8 mouse cellular contexts compared by ENCODE assay signal in genomic region chr3:115714049-115714435, GRCm38 (mm10). TPM values are rescaled to one million over a fixed set of nuclear protein-coding genes. Genes with fewer than 3 reads are reported as not detected.
DNase-seq lines count a peak whose midpoint lies in the region; ATAC-seq and TF ChIP-seq lines count a peak whose summit lies in the region.

No protein-coding gene starts in this region.

- H3K9me3 ChIP-seq in heart, embryonic 12.5 days (replicated peaks) = no peaks in the 10 kb centered on the region
- H3K9me3 ChIP-seq in liver, embryonic 14.5 days (ENCODE audit: control insufficient read depth, low read length) = no peaks in the 10 kb centered on the region
- no peaks in the 10 kb centered on the region for H3K9me3 ChIP-seq in stomach, postnatal 0 days (ENCODE audit: control insufficient read depth, low read length)

- H3K4me2 ChIP-seq in heart, embryonic 12.5 days = peak overlapping the region; percentile 81
- H3K4me2 ChIP-seq in liver, embryonic 14.5 days (ENCODE audit: low read depth) = peak overlapping the region; percentile 99
- peak overlapping the region; percentile 73 for H3K4me2 ChIP-seq in stomach, postnatal 0 days (replicated peaks; ENCODE audit: low read depth)

- H3K36me3 ChIP-seq in heart, embryonic 12.5 days = peaks cover 26% of the 10 kb centered on the region
- H3K36me3 ChIP-seq in liver, embryonic 14.5 days (replicated peaks; ENCODE audit: control insufficient read depth, insufficient read depth, low read depth) = no peaks in the 10 kb centered on the region
- H3K36me3 ChIP-seq in stomach, postnatal 0 days (ENCODE audit: control insufficient read depth, insufficient read depth, low read length) = no peaks in the 10 kb centered on the region

- no peak for TF ChIP-seq POLR2A in bone marrow, adult 2 months (IDR thresholded peaks at IDR 0.05; ENCODE audit: borderline replicate concordance, control insufficient read depth, low read depth, low read length)

- TF ChIP-seq EP300 in liver, embryonic 14.5 days (IDR thresholded peaks at IDR 0.05; ENCODE audit: low read depth) = no peak
- TF ChIP-seq EP300 in stomach, postnatal 0 days (optimal IDR thresholded peaks at IDR 0.05) = no peak

- no peaks in the 10 kb centered on the region; the same call in 1 of the 2 replicates for H3K4me1 ChIP-seq in bone marrow, adult 2 months (ENCODE audit: control insufficient read depth, insufficient read depth, low read length)
- H3K4me1 ChIP-seq in heart, embryonic 12.5 days (replicated peaks) = peaks cover 35% of the 10 kb centered on the region
- peaks cover 13 to 22% of the 10 kb centered on the region in 2 experiments for H3K4me1 ChIP-seq in liver, embryonic 14.5 days (replicated peaks; ENCODE audit: control insufficient read depth in 2 of 2, insufficient read depth in 2 of 2, low read length in 1 of 2)
- H3K4me1 ChIP-seq in stomach, postnatal 0 days (replicated peaks; ENCODE audit: control insufficient read depth, insufficient read depth) = no peaks in the 10 kb centered on the region

- peak overlapping the region; percentile 53; the same call in 1 of the 2 replicates for H3K27ac ChIP-seq in bone marrow, adult 2 months (ENCODE audit: control insufficient read depth, insufficient read depth, low read depth, low read length, poor library complexity)
- peak overlapping the region; percentile 99 for H3K27ac ChIP-seq in heart, embryonic 12.5 days (ENCODE audit: poor library complexity, severe bottlenecking)
- no peak overlapping the region for H3K27ac ChIP-seq in liver, embryonic 14.5 days
- peak overlapping the region; percentile 49 for H3K27ac ChIP-seq in stomach, postnatal 0 days (replicated peaks)

- H3K27me3 ChIP-seq in heart, embryonic 12.5 days (replicated peaks) = no peaks in the 10 kb centered on the region
- H3K27me3 ChIP-seq in liver, embryonic 14.5 days (ENCODE audit: control insufficient read depth, insufficient read depth, low read length) = no peaks in the 10 kb centered on the region
- H3K27me3 ChIP-seq in stomach, postnatal 0 days (ENCODE audit: control insufficient read depth, insufficient read depth, low read length) = no peaks in the 10 kb centered on the region

- 0% methylated on average over 5 of the region's 5 CpGs for WGBS in bone marrow, adult 2 months
- 3% methylated on average over 5 of the region's 5 CpGs for WGBS in heart, embryonic 12.5 days
- 1% methylated on average over 5 of the region's 5 CpGs for WGBS in liver, embryonic 14.5 days (ENCODE audit: insufficient replicate concordance)
- 9% methylated on average over 5 of the region's 5 CpGs for whole genome bisulfite sequencing in stomach, postnatal 0 days

- no peak for TF ChIP-seq CTCF in bone marrow, adult 2 months (IDR thresholded peaks at IDR 0.05; ENCODE audit: control insufficient read depth, insufficient read depth, low read length)
- no peak for TF ChIP-seq CTCF in liver, embryonic 14.5 days (IDR thresholded peaks at IDR 0.05; ENCODE audit: low read depth)
- TF ChIP-seq CTCF in stomach, postnatal 0 days (IDR thresholded peaks at IDR 0.05; ENCODE audit: low read depth) = no peak

- H3K9ac ChIP-seq in heart, embryonic 12.5 days = peak overlapping the region; percentile 94
- peak overlapping the region; percentile 42 for H3K9ac ChIP-seq in liver, embryonic 14.5 days (replicated peaks)
- peak overlapping the region; percentile 67 for H3K9ac ChIP-seq in stomach, postnatal 0 days (ENCODE audit: low read length)

- H3K4me3 ChIP-seq in bone marrow, adult 2 months (replicated peaks; ENCODE audit: control insufficient read depth, low read depth, low read length) = peak overlapping the region; percentile 61
- H3K4me3 ChIP-seq in heart, embryonic 12.5 days = peak overlapping the region; percentile 72
- peak overlapping the region; percentile 65 to 66 for H3K4me3 ChIP-seq in liver, embryonic 14.5 days (ENCODE audit: insufficient read depth in 1 of 2, low read depth in 2 of 2, low read length in 2 of 2)
- H3K4me3 ChIP-seq in stomach, postnatal 0 days (ENCODE audit: low read depth, low read length) = peak overlapping the region; percentile 54

- no peak for ATAC-seq in heart, embryonic 12.5 days (ENCODE audit: insufficient number of reproducible peaks, low FRiP score)
- ATAC-seq in liver, embryonic 14.5 days (ENCODE audit: insufficient read depth) = no peak
- ATAC-seq in stomach, postnatal 0 days (ENCODE audit: low FRiP score, low TSS enrichment) = no peak

- peak; percentile 19 for DNase-seq in kidney, postnatal 10 days
- DNase-seq in kidney, adult 11 months = no peak
- DNase-seq in liver, embryonic 14.5 days (ENCODE audit: low read depth in 3 of 3, low spot score in 3 of 3) = no peak
- no peak for DNase-seq in stomach, postnatal 0 days (ENCODE audit: low spot score)
- DNase-seq in gastrocnemius, postnatal 25 days = no peak
- DNase-seq in adrenal gland, postnatal 4 days (ENCODE audit: low spot score in 2 of 2) = no peak

RNA-seq across cellular contexts. Expression of gene S1pr1, which starts 0.8 kb away (rescaled TPM):
- 3.9 and 6.1 TPM in 2 replicates for polyA plus RNA-seq in bone marrow, adult 2 months (2011; ENCODE audit: insufficient read depth, insufficient read length, low replicate concordance, missing spikeins)
- polyA plus RNA-seq in heart, embryonic 12.5 days (2016; fragmentation: Nextera tagmentation; extraction: Ambion mirVana) = 86.0 and 87.5 TPM in 2 replicates
- 5.9 and 6.3 TPM in 2 replicates for polyA plus RNA-seq in liver, embryonic 14.5 days (2012; rRNA removed)
- 5.6 and 6.3 TPM in 2 replicates for polyA plus RNA-seq in liver, embryonic 14.5 days (2014; fragmentation: Nextera tagmentation; extraction: Ambion mirVana)
- 6.6 and 6.7 TPM in 2 replicates for polyA plus RNA-seq in stomach, postnatal 0 days (2015; fragmentation: Nextera tagmentation; extraction: Ambion mirVana)
- 10 to 100 TPM; 17.0 to 18.8 TPM for total RNA-seq in gastrocnemius, postnatal 25 days (2021)
- 10 to 100 TPM; 25.4 to 25.8 TPM for total RNA-seq in adrenal gland, postnatal 4 days (2021)

Comparison
In these comparisons a context has a peak if more than half of its experiments do, and no peak if none do; other contexts are left out.
1. H3K9ac ChIP-seq: peak in every context shown above with its lines; median percentile 94 in heart, embryonic 12.5 days; 67 in stomach, postnatal 0 days; 42 in liver, embryonic 14.5 days.
2. RNA of gene S1pr1, which starts 0.8 kb away (polyA plus RNA-seq): 86.0 to 87.5 TPM in heart, embryonic 12.5 days; 6.6 to 6.7 TPM in stomach, postnatal 0 days, 3.9 to 6.1 TPM in bone marrow, adult 2 months and 5.6 to 6.3 TPM in liver, embryonic 14.5 days; every median in the first group is over 10 times any median in the second.
3. Peak in every context shown above with its lines, with median percentiles within 50 percentile points of each other: H3K4me3 ChIP-seq and H3K4me2 ChIP-seq.